Mouse (Mus musculus): Measurements from ENCODE around the gene Cdk8. TPM values are rescaled to one million over a fixed set of nuclear protein-coding genes. Genes with fewer than 3 reads are reported as not detected.

Cdk8 gene
- polyA plus RNA-seq, 1 experiment from 2014 or later: 26.1 TPM

DNA sequence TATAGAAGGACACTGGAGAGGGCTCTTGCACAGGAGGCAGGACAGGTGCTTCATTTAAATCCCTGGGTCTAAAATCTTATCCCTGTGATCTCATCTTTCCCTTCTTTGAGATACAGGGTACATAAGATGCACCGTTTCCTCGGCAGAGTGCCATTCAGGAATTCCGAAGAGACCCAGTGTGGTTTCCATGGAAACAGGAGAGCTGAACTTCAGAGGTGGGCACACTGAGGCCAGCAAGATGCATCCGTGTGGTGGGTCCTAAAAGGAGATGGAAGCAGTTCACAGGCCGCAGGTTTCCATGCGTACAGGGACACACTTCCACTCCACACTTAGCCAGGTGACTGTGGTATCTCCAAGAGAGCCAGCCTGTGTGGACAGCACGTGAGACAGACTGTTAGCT, 101.5 kb downstream of the Cdk8 start:
- WGBS: 51% methylated on average over 7 of the region's 7 CpGs
- no peak overlapping the region for H3K4me2 ChIP-seq (ENCODE audit: low read depth, low read length)
- H3K9ac ChIP-seq (replicated peaks; ENCODE audit: low read depth, low read length): no peak overlapping the region
- H3K4me1 ChIP-seq (ENCODE audit: control insufficient read depth, insufficient read depth, low read length): no peaks in the 10 kb centered on the region
- H3K4me3 ChIP-seq (ENCODE audit: low read depth, low read length): no peak overlapping the region
- H3K27me3 ChIP-seq (ENCODE audit: control insufficient read depth, insufficient read depth, low read length): no peaks in the 10 kb centered on the region
- peak; percentile 17; the same call in 1 of the 2 replicates for ATAC-seq (ENCODE audit: low read depth)
- H3K27ac ChIP-seq (ENCODE audit: low read depth, low read length): no peak overlapping the region
- no peaks in the 10 kb centered on the region for H3K36me3 ChIP-seq (ENCODE audit: control insufficient read depth, insufficient read depth, low read length)
- H3K9me3 ChIP-seq (ENCODE audit: control insufficient read depth, low read length): no peaks in the 10 kb centered on the region

DNA sequence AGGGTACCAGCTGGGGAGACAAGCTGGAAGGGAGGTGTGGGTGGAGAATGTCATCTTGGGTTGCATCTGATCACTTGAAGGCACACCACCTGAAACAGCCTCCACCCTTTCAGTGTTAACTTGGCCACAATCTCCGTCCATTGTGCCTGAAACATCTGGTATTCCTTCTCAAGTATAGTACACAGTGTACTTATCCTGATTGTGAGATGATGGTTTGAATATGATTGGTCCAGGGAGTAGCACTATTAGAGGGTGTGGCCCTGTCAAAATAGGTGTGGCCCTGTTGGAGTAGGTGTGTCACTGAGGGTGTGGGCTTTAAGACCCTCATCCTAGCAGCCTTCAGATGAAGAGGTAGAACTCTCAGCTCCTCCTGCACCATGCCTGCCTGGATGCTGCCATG, 103.4 kb downstream of the Cdk8 start:
- Histone ChIP-seq H3K4me1 (ENCODE audit: control insufficient read depth, insufficient read depth, low read length) (no peaks in the 10 kb centered on the region), H3K27me3 (ENCODE audit: control insufficient read depth, insufficient read depth, low read length) (no peaks in the 10 kb centered on the region), H3K27ac (ENCODE audit: low read depth, low read length) (no peak overlapping the region), H3K9me3 (ENCODE audit: control insufficient read depth, low read length) (no peaks in the 10 kb centered on the region), H3K4me2 (ENCODE audit: low read depth, low read length) (no peak overlapping the region), H3K9ac (replicated peaks; ENCODE audit: low read depth, low read length) (no peak overlapping the region), H3K4me3 (ENCODE audit: low read depth, low read length) (no peak overlapping the region), H3K36me3 (ENCODE audit: control insufficient read depth, insufficient read depth, low read length) (no peaks in the 10 kb centered on the region)
- no peak for ATAC-seq (ENCODE audit: low read depth)
- 83% methylated on average over 1 of the region's 1 CpGs for WGBS

DNA sequence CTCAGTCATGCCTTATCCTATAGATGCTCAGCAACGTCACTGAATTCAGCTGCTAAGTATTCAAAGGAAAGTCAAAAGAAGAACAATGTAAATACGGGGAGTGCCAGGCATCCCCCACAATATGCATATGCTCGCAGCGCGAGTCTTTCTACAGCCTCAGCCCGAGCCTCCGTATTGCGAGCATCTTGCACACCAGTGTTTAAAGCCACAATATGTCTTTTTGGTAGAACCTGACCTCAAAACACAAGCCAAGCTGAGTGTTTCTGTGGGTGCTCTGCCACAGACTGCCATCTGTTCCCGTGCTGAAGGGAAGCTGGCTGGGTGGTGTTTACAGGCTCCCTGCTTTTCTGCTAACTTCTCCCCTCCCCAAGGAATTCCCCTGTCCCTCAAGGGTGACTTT, 107.0 kb downstream of the Cdk8 start:
- no peaks in the 10 kb centered on the region for H3K27me3 ChIP-seq (ENCODE audit: control insufficient read depth, insufficient read depth, low read length)
- H3K9ac ChIP-seq (replicated peaks; ENCODE audit: low read depth, low read length): no peak overlapping the region
- no peak overlapping the region for H3K4me2 ChIP-seq (ENCODE audit: low read depth, low read length)
- 65% methylated on average over 9 of the region's 9 CpGs for WGBS
- no peak overlapping the region for H3K4me3 ChIP-seq (ENCODE audit: low read depth, low read length)
- no peak for ATAC-seq (ENCODE audit: low read depth)
- no peak overlapping the region for H3K27ac ChIP-seq (ENCODE audit: low read depth, low read length)
- no peaks in the 10 kb centered on the region for H3K36me3 ChIP-seq (ENCODE audit: control insufficient read depth, insufficient read depth, low read length)
- no peaks in the 10 kb centered on the region for H3K9me3 ChIP-seq (ENCODE audit: control insufficient read depth, low read length)
- H3K4me1 ChIP-seq (ENCODE audit: control insufficient read depth, insufficient read depth, low read length): no peaks in the 10 kb centered on the region

DNA sequence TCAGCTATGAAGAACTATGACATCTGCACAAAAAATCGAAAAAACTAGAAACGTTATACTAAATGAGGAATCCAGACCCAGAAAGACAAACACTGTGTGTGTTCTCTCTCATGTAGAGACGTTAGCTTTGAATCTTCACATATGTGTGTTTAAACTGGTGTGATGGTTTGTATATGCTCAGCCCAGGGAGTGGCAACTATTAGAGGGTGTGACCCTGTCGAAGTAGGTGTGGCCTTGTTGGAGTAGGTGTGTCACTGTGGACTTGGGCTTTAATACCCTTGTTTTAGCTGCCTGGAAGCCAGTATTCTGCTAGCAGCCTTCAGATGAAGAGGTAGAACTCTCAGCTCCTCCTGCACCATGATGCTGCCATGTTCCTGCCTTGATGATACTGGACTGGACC, 109.0 kb downstream of the Cdk8 start:
- Histone ChIP-seq H3K4me1 (ENCODE audit: control insufficient read depth, insufficient read depth, low read length) (no peaks in the 10 kb centered on the region), H3K27me3 (ENCODE audit: control insufficient read depth, insufficient read depth, low read length) (no peaks in the 10 kb centered on the region), H3K4me2 (ENCODE audit: low read depth, low read length) (no peak overlapping the region), H3K36me3 (ENCODE audit: control insufficient read depth, insufficient read depth, low read length) (no peaks in the 10 kb centered on the region), H3K27ac (ENCODE audit: low read depth, low read length) (no peak overlapping the region), H3K9ac (replicated peaks; ENCODE audit: low read depth, low read length) (no peak overlapping the region), H3K9me3 (ENCODE audit: control insufficient read depth, low read length) (no peaks in the 10 kb centered on the region), H3K4me3 (ENCODE audit: low read depth, low read length) (no peak overlapping the region)
- ATAC-seq (ENCODE audit: low read depth): no peak
- WGBS: 84% methylated on average over 4 of the region's 4 CpGs

DNA sequence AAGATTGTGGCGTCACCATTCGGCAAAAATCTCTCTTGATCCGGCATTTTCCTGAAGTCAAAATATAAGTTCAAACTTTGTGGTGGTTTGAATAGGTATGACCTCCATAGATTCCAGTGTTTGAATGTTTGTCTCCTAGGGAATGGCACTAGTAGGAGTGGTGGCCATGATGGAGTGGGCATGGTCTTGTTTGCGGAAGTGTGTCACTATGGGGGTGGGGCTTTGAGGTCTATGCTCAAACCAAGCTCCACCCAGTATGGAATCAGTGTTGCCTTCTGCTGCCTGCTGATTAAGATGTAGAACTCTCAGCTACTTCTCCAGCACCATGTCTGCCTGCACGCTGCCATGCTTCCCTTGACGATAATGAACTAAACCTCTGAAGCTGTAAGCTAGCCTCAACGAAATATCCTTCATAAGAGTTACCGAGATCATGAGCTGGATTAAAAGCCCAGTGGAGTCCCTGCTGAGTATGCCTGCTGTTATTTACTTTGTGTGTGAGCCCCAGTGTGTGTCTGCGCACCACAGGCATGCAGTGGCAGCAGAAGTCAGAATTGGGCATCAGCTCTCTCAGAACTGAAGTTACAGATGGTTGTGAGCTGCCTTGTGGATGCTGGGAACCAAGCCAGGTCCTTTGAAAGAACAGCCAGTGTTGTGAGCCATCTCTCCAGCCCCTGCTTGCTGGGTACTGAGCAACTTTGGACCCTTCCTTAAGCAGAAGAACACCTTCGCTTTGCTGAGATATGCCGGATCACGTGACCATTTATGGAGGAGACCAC, 114.1 kb downstream of the Cdk8 start:
- ATAC-seq (ENCODE audit: low read depth): no peak
- Histone ChIP-seq H3K27me3 (ENCODE audit: control insufficient read depth, insufficient read depth, low read length) (no peaks in the 10 kb centered on the region), H3K9me3 (ENCODE audit: control insufficient read depth, low read length) (no peaks in the 10 kb centered on the region), H3K27ac (ENCODE audit: low read depth, low read length) (no peak overlapping the region), H3K36me3 (ENCODE audit: control insufficient read depth, insufficient read depth, low read length) (no peaks in the 10 kb centered on the region), H3K4me1 (ENCODE audit: control insufficient read depth, insufficient read depth, low read length) (no peaks in the 10 kb centered on the region), H3K9ac (replicated peaks; ENCODE audit: low read depth, low read length) (no peak overlapping the region), H3K4me2 (ENCODE audit: low read depth, low read length) (no peak overlapping the region), H3K4me3 (ENCODE audit: low read depth, low read length) (no peak overlapping the region)
- WGBS: 89% methylated on average over 12 of the region's 12 CpGs

DNA sequence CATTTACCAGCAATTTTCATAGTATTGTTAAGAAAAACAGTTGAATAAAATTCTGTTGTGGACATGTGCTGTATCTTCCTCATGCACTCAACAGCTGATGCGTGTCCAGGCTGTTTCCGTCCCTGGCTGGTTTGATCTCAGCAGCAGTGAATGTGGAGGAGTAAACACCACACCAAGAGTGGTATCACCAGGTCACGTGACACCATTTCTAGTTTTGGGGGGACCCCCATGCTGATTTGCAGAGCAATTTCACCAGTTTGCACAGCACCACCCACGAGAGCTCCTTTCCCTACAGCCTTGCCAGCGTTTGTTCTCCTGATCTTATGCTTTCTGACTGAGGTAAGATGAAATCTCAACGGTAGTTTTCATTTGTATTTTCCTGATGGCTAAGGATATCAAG, 116.1 kb downstream of the Cdk8 start:
- H3K36me3 ChIP-seq (ENCODE audit: control insufficient read depth, insufficient read depth, low read length): no peaks in the 10 kb centered on the region
- H3K9ac ChIP-seq (replicated peaks; ENCODE audit: low read depth, low read length): no peak overlapping the region
- H3K9me3 ChIP-seq (ENCODE audit: control insufficient read depth, low read length): no peaks in the 10 kb centered on the region
- 81% methylated on average over 6 of the region's 6 CpGs for WGBS
- H3K4me3 ChIP-seq (ENCODE audit: low read depth, low read length): no peak overlapping the region
- no peak overlapping the region for H3K27ac ChIP-seq (ENCODE audit: low read depth, low read length)
- H3K4me1 ChIP-seq (ENCODE audit: control insufficient read depth, insufficient read depth, low read length): no peaks in the 10 kb centered on the region
- ATAC-seq (ENCODE audit: low read depth): no peak
- H3K27me3 ChIP-seq (ENCODE audit: control insufficient read depth, insufficient read depth, low read length): no peaks in the 10 kb centered on the region
- no peak overlapping the region for H3K4me2 ChIP-seq (ENCODE audit: low read depth, low read length)

DNA sequence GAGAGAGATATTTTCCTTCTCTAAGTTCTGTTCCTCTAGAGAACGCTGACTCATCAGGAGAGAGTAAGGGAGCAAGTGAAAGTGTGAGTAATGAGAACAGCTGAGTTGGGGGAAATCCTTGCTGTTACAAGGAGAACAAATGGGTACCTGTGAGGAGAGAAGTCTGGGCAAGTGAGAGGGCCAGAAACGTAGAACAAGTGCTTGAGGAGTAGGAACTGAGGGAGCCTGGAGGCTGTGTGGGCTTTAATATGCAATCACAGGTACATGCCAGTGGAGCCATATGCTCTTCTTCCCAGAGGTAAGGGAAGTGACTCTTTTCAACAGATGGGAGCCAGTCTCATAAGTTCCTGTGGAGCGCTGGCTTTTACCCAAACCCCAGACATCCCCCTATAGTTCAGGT, 118.2 kb downstream of the Cdk8 start:
- Histone ChIP-seq H3K27me3 (ENCODE audit: control insufficient read depth, insufficient read depth, low read length) (no peaks in the 10 kb centered on the region), H3K27ac (ENCODE audit: low read depth, low read length) (no peak overlapping the region), H3K9me3 (ENCODE audit: control insufficient read depth, low read length) (no peaks in the 10 kb centered on the region), H3K4me1 (ENCODE audit: control insufficient read depth, insufficient read depth, low read length) (no peaks in the 10 kb centered on the region), H3K9ac (replicated peaks; ENCODE audit: low read depth, low read length) (no peak overlapping the region), H3K4me2 (ENCODE audit: low read depth, low read length) (no peak overlapping the region), H3K36me3 (ENCODE audit: control insufficient read depth, insufficient read depth, low read length) (no peaks in the 10 kb centered on the region), H3K4me3 (ENCODE audit: low read depth, low read length) (no peak overlapping the region)
- no peak for ATAC-seq (ENCODE audit: low read depth)
- 76% methylated on average over 3 of the region's 3 CpGs for WGBS

DNA sequence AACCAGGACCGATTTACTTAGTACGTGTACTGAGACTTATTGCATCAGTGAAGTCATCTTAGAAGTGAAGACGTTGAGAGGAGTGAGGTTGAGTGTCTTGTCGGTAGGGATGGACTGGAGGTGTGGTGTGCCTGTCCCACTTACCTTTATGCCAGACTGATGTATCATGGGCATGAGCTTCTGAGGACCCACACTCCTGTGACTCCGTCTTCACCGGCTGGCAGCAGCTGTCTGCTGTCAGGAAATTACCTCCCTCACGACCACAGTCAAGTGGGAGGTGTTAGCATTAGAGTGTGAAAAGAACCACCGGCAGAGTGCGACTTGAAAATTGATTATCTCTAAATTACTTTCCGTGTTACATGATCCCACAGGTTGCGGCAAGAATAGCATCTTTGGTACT, 119.8 kb downstream of the Cdk8 start:
- no peaks in the 10 kb centered on the region for H3K9me3 ChIP-seq (ENCODE audit: control insufficient read depth, low read length)
- no peak for ATAC-seq (ENCODE audit: low read depth)
- H3K36me3 ChIP-seq (ENCODE audit: control insufficient read depth, insufficient read depth, low read length): no peaks in the 10 kb centered on the region
- 78% methylated on average over 11 of the region's 11 CpGs for WGBS
- H3K9ac ChIP-seq (replicated peaks; ENCODE audit: low read depth, low read length): no peak overlapping the region
- H3K4me3 ChIP-seq (ENCODE audit: low read depth, low read length): no peak overlapping the region
- H3K27me3 ChIP-seq (ENCODE audit: control insufficient read depth, insufficient read depth, low read length): no peaks in the 10 kb centered on the region
- H3K4me2 ChIP-seq (ENCODE audit: low read depth, low read length): no peak overlapping the region
- no peak overlapping the region for H3K27ac ChIP-seq (ENCODE audit: low read depth, low read length)
- no peaks in the 10 kb centered on the region for H3K4me1 ChIP-seq (ENCODE audit: control insufficient read depth, insufficient read depth, low read length)

DNA sequence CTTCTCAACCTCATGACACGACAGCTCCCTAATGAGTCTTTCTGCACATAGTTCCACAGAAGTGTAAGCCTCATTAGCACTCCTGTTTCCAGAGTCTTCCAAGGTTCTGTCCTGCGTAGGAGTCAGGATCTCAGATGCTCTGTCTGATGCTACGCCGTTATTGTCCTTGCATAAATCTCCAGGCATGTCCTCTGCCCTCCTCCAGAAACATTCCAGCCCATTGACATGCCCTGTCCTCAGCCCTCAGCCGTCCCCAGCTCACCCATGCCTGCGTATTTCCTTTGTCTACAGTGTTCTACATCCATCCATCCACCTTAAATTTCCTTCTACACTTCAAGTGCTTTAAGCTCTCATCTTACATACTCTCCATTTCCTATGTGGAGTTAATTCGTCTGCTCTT, 121.0 kb downstream of the Cdk8 start:
- no peak overlapping the region for H3K27ac ChIP-seq (ENCODE audit: low read depth, low read length)
- no peaks in the 10 kb centered on the region for H3K36me3 ChIP-seq (ENCODE audit: control insufficient read depth, insufficient read depth, low read length)
- no peak overlapping the region for H3K9ac ChIP-seq (replicated peaks; ENCODE audit: low read depth, low read length)
- ATAC-seq (ENCODE audit: low read depth): no peak
- H3K9me3 ChIP-seq (ENCODE audit: control insufficient read depth, low read length): no peaks in the 10 kb centered on the region
- H3K4me3 ChIP-seq (ENCODE audit: low read depth, low read length): no peak overlapping the region
- H3K4me2 ChIP-seq (ENCODE audit: low read depth, low read length): no peak overlapping the region
- no peaks in the 10 kb centered on the region for H3K4me1 ChIP-seq (ENCODE audit: control insufficient read depth, insufficient read depth, low read length)
- WGBS: 82% methylated on average over 7 of the region's 7 CpGs
- no peaks in the 10 kb centered on the region for H3K27me3 ChIP-seq (ENCODE audit: control insufficient read depth, insufficient read depth, low read length)

All from neural tube, embryonic 14.5 days (tissue).